Mouse (Mus musculus) thymus, postnatal 36 days (tissue): Measurements from ENCODE around the gene Prss43.

Experiments
- DNase-seq, 2 experiments: peaks; one replicate each; pipeline ENCODE4 v3.0.0; 2022; ENCODE audit warnings: mixed read lengths in 2 of 2

Prss43 gene

GRCm38 (mm10) chr9:110844206-110844605 lies 17.7 kb downstream of the Prss43 start, which contains the start of gene Prss46:
TSS of gene Prss46 (plus strand) at chr9:110844506.
- DNase-seq: no peak

- no peak for DNase-seq
These were observed 22.7 kb downstream of the Prss43 start for GRCm38 (mm10) chr9:110849162-110849561.

GRCm38 (mm10) chr9:110855903-110856302 lies 29.4 kb downstream of the Prss43 start:
- DNase-seq: no peak

- peak in 1 of 2 experiments; percentile 42 for DNase-seq
These were observed 30.4 kb downstream of the Prss43 start for GRCm38 (mm10) chr9:110856920-110857319.

- DNase-seq: peak in 1 of 2 experiments; percentile 37
These were observed 31.4 kb downstream of the Prss43 start, which contains the start of gene Prss50 for GRCm38 (mm10) chr9:110857781-110858472. TSS of gene Prss50 (plus strand) at chr9:110857967.

DNA sequence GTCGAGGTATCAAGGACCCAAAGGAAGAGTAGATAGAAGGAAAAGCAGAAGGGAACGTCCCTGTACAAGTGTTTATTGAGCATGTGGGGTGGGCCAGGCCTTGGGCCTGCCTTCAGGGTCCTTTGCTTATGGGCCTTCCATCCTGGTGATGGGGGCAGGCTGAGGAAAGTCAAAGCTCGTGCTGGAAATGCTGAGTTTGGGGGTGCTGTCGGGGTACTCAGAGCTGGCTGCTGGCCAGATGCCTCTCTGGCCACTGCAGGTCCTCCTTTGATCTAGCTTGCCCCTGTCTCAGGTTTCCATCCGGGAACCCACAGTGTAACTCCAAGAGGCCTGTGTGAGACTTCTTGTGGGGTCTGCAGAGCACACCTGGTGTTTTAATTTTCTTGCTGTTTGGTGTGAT lies 32.0 kb downstream of the Prss43 start:
- no peak for DNase-seq

DNA sequence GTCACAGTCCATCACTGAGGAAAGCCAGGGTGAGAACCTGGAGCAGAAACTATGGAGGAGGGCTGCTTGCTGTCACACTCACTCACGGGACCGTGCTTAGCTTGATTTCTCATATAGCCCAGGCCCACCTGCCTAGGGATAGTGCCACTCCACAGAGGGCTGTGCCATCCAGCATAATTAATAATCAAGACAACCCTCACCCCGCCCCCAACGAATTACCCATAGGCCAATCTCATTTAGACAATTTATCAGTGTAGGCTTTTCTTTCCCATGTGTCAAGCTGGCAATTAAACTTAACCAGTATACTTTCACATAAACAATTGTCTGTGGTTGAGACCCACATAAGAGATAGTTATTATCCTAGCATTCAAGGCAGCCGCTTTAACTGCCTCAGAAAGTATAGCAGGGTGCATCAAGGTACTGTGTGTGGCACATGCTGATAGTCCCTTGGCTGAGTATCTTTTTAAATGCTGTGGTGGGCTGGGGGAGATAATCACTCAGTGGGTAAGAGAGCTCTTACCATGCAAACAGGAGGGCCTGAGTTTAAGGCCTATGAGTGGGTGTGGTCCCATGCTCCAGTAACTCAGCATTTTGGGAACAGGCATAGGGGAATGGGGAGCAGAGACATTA lies 32.6 kb downstream of the Prss43 start:
- DNase-seq: no peak

DNA sequence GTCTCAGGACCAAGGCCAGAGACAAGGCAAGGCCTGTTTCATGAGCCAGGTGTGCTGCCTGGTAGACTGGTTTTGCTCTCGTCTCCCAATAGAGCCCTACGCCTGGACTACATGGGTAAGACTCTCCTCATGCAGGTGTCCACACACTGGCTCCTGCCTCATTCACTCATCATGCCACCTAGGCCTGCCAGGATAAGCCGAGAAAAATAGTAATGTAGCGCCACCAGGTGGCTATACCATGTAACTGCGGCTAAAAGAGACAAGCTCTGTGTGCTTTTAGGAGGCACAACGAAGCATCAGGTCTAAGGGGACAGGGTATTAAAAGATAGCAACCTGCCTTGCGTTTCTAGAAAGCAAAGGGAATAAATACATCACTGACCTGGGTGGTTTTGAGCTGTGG lies 44.5 kb downstream of the Prss43 start:
- DNase-seq: peak; percentile 57 to 59

DNA sequence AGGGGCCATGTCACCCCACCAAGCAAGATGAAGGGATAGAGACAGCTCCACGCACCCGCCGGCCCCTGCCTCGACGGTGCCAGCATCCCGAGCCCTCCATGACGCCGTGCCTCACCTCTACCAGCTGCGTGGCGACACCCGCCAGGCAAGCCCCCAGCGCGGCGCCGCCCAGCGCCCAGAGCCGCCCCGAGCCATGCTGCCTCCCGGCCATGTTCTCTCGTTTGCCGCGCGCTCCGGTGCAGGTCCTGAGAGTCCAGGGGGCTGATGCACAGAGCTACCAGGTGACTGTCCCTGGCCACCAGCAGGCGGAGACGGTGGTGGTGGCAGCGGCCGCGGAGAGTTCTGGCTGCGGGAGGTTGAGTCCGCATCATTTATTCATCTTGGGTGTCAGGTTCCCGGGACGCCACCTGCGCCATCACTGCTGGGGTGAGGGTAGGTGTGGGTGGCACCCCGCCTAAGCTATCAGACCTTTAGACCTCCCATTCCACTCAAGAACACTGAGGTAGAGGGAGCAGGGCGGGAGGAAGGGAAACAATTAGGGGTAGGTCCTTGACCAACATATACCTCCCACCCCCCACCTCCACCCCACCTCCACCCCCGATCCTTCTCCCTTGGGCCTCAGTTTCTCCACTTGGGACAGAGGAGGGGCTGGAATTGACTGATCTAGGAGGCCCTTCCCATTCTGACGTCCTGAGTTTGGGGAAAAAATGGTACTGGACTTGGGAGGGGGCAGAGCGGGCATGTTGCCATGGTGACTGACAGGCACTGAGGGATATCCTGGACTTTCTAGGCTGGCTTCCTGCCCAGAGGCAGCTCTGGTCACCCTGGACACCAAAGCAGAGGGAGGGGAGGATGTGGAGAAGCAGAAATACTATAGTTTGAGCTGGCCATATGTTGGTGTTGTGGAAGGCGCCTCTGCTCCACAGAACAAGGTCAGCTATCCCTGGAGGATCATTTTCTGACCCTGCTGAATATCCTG lies 47.5 kb downstream of the Prss43 start:
- peak; percentile 57 to 66 for DNase-seq

GRCm38 (mm10) chr9:110874660-110875191 lies 48.2 kb downstream of the Prss43 start:
- DNase-seq: no peak

DNA sequence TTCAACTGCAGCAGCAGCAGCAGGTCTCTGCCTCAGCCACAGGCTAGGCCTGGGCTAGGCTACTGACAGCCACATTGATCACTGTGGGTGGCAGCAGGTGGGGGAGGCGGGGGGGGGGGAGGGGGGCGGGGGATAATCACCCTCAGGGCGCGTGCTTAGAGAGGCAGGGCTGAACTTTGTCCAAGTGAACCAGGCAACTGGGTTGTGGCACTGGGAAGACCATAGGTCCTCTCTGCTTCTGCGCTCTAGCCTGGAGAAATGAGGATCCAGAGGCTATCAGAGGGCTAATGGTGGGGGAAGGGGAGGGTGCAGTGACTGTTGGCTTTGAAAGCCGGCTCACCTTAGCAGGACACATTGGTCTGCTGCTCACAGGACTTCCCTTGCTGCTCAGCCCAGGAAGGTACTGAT lies 48.8 kb downstream of the Prss43 start:
- DNase-seq: no peak

- no peak for DNase-seq
These were observed 50.9 kb downstream of the Prss43 start for GRCm38 (mm10) chr9:110877353-110877752.

GRCm38 (mm10) chr9:110877888-110878287 lies 51.4 kb downstream of the Prss43 start:
- no peak for DNase-seq

DNA sequence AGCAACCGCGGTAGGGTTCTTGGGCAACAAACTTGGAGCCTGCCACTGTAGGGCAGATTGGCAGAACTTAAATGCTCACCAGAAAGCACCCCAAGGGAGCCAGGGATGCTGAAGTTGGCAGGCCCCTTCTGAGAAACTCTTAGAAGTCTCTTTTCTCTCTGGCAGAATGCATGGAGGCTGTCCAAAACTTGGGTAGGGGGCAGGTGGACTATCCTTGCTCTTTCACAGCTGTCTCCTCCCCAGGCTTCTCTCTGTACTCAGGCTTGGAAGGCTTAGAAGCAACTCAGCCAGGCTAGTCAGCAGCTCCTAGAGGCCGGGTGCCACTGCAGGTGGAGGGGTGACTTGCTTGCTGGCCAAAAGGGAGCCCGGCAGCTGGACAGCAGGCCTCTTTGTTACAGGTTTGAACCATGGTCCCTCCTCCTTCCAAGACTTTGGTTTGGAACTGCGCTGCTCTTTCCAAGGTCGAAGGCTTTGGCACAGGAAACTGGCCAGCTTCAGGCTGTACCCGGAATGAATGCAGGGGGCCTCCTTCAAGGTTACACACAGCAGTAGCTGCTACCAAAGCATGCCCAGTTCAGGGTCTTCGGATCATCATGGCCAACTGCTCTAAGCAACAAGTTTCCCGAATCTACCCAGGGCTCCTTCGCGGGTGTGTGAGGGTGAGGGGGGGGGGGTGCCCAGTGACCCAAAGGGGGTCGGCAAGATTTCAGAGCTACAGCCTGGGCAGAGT lies 52.9 kb downstream of the Prss43 start, which contains the start of gene Als2cl:
Gene Als2cl (plus strand): TSS at position 680 of the 730 bp plus-strand sequence.
- DNase-seq: peak in 1 of 2 experiments; percentile 30

GRCm38 (mm10) chr9:110879998-110880561 lies 53.6 kb downstream of the Prss43 start, which contains the start of gene Tmie:
TSS of gene Tmie (minus strand) at chr9:110880113.
- DNase-seq: peak; percentile 81 to 87

DNA sequence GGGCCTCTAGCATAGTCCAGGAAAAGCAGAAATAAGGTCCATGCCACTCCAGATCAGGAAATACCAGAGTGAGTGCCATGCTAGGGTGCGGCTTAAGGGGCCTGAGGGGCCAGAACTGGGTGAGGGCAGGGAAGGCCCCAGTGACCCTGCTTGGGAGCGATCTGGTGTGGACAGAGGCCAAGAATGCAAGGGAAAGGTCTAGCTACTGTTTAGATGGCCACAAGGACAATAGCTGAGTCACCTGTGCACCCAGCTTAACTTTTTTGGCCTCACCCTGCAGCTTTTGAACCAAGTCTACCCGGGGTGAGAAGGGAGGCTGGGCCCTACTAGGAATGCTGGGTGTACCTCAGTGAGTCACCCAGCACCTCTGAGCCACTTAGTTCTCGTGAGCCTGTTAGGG lies 54.3 kb downstream of the Prss43 start:
- no peak for DNase-seq
